Mouse (Mus musculus): Measurements from ENCODE around the gene Col16a1. TPM values are rescaled to one million over a fixed set of nuclear protein-coding genes. Genes with fewer than 3 reads are reported as not detected.
A peak's percentile ranks its signal among the peaks of the same experiment; 100 is the strongest.

Col16a1 gene
- polyA plus RNA-seq, 1 experiment from 2014 or later, result 59.5 TPM

DNA sequence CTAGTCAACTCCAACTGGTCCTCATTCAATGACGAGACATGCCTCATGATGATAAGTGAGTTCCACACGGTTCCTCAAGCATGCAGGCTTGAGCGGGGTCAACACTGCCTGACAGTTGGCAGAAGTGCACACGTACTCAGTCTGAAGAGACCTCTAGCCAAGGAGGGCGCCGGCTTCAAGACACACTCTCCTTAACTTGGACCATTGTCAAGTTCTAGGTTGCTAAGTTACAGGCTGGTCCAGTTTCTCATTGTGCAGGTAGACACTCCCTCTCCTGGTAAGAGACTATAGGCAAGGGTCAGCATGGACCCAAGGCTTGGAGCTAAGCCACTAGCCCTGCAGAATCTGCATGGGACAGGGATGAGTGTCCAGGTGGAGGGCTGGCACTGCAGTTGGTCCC is 77.5 kb downstream of the Col16a1 start:
- WGBS, result 76% methylated on average over 6 of the region's 6 CpGs

DNA sequence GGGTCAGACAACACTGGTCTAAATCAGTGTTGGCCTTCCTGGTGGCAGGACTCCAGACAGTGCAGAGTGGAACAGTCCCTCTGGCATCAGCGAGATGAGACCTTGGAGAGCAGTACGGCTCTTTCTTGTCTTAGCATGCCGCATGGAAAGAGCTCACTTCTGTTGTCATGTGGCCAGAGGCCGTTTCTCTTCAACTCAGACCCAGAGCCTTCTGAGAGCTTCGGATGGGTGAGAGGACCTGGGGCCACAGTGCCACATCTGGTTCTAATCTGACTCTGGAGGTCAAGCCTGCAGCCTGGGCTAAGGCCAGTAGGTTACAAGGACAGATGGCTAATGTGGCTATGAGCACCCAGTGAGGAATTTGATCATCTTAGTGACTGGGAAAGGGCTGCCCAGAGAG is 78.3 kb downstream of the Col16a1 start:
- Histone ChIP-seq H3K27me3 (ENCODE audit: insufficient read depth, low read length) (no peaks in the 10 kb centered on the region), H3K36me3 (ENCODE audit: insufficient read depth) (peaks cover 60% of the 10 kb centered on the region), H3K9ac (no peak overlapping the region), H3K27ac (ENCODE audit: low read depth) (no peak overlapping the region), H3K4me1 (ENCODE audit: insufficient read depth) (no peaks in the 10 kb centered on the region), H3K4me3 (ENCODE audit: low read depth, low read length) (no peak overlapping the region), H3K4me2 (no peak overlapping the region), H3K9me3 (ENCODE audit: low read depth, low read length) (no peaks in the 10 kb centered on the region)
- ATAC-seq (ENCODE audit: insufficient read depth) (no peak), DNase-seq (no peak)
- no peak for TF ChIP-seq CTCF (IDR thresholded peaks at IDR 0.05; ENCODE audit: low read depth)
- 73% methylated on average over 5 of the region's 5 CpGs for WGBS

More for the DNA sequence above, 77.5 kb downstream of the Col16a1 start:
- ATAC-seq (ENCODE audit: insufficient read depth) (0 out of 2 replicates have a peak, but pooled peaks have one; percentile 32), DNase-seq (no peak)
- Histone ChIP-seq H3K4me2 (no peak overlapping the region), H3K4me1 (ENCODE audit: insufficient read depth) (no peaks in the 10 kb centered on the region), H3K9me3 (ENCODE audit: low read depth, low read length) (no peaks in the 10 kb centered on the region), H3K27me3 (ENCODE audit: insufficient read depth, low read length) (no peaks in the 10 kb centered on the region), H3K4me3 (ENCODE audit: low read depth, low read length) (no peak overlapping the region), H3K27ac (ENCODE audit: low read depth) (peak overlapping the region; percentile 67; the same call in 1 of the 2 replicates), H3K36me3 (ENCODE audit: insufficient read depth) (peaks cover 64% of the 10 kb centered on the region), H3K9ac (no peak overlapping the region; the same call in 1 of the 2 replicates)
- no peak for TF ChIP-seq CTCF (IDR thresholded peaks at IDR 0.05; ENCODE audit: low read depth)

DNA sequence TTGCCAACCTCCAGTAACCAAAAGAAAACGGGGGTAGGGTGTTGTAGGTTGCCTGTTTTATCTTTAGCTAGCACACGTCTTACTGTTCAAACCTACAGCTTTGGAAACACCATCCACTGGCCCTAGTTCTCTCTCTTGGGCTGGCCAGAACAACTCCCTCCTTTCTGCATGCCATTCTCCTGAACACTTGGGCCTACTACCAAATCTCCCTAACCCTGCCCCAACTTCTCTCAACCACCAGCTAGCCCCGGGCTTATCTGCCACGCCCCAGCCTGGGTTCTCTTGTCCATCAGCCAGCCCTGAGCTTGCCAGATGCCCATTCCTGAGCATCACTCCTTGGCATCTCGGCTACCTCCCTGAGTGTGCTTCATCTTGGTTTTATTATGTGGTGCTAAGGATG is 81.3 kb downstream of the Col16a1 start:
- TF ChIP-seq CTCF (IDR thresholded peaks at IDR 0.05; ENCODE audit: low read depth), result no peak
- Histone ChIP-seq H3K36me3 (ENCODE audit: insufficient read depth) (peaks cover 34% of the 10 kb centered on the region), H3K27ac (ENCODE audit: low read depth) (no peak overlapping the region), H3K27me3 (ENCODE audit: insufficient read depth, low read length) (no peaks in the 10 kb centered on the region), H3K4me3 (ENCODE audit: low read depth, low read length) (no peak overlapping the region), H3K9ac (no peak overlapping the region), H3K9me3 (ENCODE audit: low read depth, low read length) (no peaks in the 10 kb centered on the region), H3K4me2 (no peak overlapping the region), H3K4me1 (ENCODE audit: insufficient read depth) (no peaks in the 10 kb centered on the region)
- ATAC-seq (ENCODE audit: insufficient read depth) (no peak), DNase-seq (no peak)
- 68% methylated on average over 5 of the region's 5 CpGs for WGBS

DNA sequence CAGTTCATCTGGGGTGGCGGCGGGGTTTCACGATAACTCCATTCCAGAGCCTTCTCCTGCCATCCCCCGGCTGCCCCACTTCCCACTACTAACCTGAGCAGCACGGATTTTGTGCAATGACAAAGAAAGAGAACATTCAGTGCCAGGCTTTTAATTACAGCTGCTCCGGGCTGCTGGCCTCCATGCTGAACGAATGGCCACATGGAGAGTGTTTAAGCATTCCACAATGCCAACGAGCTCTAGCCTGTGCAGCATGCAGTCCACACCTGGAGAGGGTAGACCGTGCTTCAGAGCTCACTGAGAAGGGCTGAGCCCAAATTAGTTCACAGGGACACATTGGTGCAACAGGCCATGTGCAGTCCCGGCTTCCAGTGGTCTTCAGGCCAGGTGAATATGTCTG is 82.4 kb downstream of the Col16a1 start:
- H3K27ac ChIP-seq (ENCODE audit: low read depth), result no peak overlapping the region
- peaks cover 27% of the 10 kb centered on the region for H3K36me3 ChIP-seq (ENCODE audit: insufficient read depth)
- H3K4me1 ChIP-seq (ENCODE audit: insufficient read depth), result no peaks in the 10 kb centered on the region
- H3K4me3 ChIP-seq (ENCODE audit: low read depth, low read length), result no peak overlapping the region
- 77% methylated on average over 10 of the region's 10 CpGs for WGBS
- H3K9me3 ChIP-seq (ENCODE audit: low read depth, low read length), result no peaks in the 10 kb centered on the region
- H3K4me2 ChIP-seq, result no peak overlapping the region
- H3K9ac ChIP-seq, result no peak overlapping the region
- TF ChIP-seq CTCF (IDR thresholded peaks at IDR 0.05; ENCODE audit: low read depth), result no peak
- H3K27me3 ChIP-seq (ENCODE audit: insufficient read depth, low read length), result no peaks in the 10 kb centered on the region
- DNase-seq (no peak), ATAC-seq (ENCODE audit: insufficient read depth) (no peak)

DNA sequence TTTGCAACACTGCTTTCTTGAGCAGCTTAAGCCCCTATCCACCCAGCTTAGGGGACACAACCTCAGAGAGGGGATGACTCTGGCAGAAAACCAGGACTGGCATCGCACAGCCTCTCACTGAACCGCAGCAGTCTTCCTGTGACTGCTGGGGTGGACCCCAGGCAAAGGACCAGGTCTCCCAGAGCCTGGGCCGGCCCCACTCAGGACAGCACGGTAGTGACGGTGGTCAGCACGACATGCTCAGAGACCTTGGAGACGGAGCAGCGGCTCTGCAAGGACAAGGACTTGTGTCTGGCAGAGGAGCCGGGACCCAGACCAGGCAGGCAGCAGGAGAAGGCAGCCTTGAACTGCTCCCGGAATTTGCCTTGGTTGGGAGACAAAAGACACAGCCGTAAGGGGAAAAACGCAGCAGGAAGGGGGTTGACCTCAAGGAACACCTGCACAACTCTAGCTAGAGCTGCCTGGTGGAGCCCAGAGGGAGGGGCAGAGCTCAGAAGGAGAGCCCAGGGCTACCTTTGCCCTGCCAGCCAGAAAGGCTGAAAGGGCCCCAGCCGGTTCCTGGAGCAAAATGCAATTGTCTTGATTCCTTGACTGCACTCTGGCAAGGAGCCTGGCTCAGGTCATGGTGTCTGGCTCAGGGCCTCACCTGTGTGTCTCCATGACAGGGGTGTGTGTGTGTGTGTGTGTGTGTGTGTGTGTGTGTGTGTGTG is 83.2 kb downstream of the Col16a1 start:
- no peak for DNase-seq
- no peak overlapping the region for H3K9ac ChIP-seq

DNA sequence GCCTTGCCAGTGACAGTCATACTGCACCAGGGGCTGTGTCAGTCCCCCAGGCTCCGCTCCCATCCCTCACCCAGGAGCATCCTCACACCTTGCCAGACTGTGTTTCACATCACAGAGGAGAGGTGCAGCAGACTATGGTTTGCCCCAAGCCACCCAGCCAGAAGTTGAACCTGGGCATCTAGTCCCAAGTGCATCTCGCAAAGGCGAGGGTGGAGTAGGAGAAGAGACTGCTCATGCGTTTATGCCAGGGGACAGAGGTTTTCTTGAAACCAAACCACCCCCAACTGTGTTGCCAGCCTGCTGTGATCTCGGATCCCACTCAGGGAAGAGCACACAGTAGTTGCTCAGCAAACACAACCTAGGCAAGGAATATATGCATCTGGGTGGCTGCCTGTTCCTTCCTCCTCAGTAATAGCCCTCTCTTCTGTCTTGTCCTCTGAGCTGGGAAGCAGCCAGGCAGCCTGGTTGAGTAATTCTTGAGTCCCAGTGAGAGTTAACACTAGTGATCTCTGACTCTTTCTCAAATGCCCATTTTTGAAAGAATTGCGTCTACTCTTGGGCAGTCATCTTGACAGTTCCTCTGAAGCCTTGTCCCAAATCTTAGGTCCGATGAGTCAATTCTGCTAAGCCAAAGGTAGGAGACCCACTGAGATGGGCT is 83.9 kb downstream of the Col16a1 start:
- no peak for DNase-seq
- no peak overlapping the region for H3K4me2 ChIP-seq
- H3K27me3 ChIP-seq (ENCODE audit: insufficient read depth, low read length), result no peaks in the 10 kb centered on the region
- H3K27ac ChIP-seq (ENCODE audit: low read depth), result no peak overlapping the region
- H3K9me3 ChIP-seq (ENCODE audit: low read depth, low read length), result no peaks in the 10 kb centered on the region
- peaks cover 12% of the 10 kb centered on the region; the same call in 1 of the 2 replicates for H3K36me3 ChIP-seq (ENCODE audit: insufficient read depth)
- no peak for TF ChIP-seq CTCF (IDR thresholded peaks at IDR 0.05; ENCODE audit: low read depth)
- no peak for ATAC-seq (ENCODE audit: insufficient read depth)
- H3K9ac ChIP-seq, result no peak overlapping the region
- no peaks in the 10 kb centered on the region for H3K4me1 ChIP-seq (ENCODE audit: insufficient read depth)
- no peak overlapping the region for H3K4me3 ChIP-seq (ENCODE audit: low read depth, low read length)
- WGBS, result 84% methylated on average over 7 of the region's 7 CpGs

More for the DNA sequence above, 83.2 kb downstream of the Col16a1 start:
- peaks cover 20% of the 10 kb centered on the region for H3K36me3 ChIP-seq (ENCODE audit: insufficient read depth)
- H3K9me3 ChIP-seq (ENCODE audit: low read depth, low read length), result no peaks in the 10 kb centered on the region
- no peak overlapping the region for H3K27ac ChIP-seq (ENCODE audit: low read depth)
- TF ChIP-seq CTCF (IDR thresholded peaks at IDR 0.05; ENCODE audit: low read depth), result no peak
- H3K4me1 ChIP-seq (ENCODE audit: insufficient read depth), result no peaks in the 10 kb centered on the region
- H3K4me2 ChIP-seq, result no peak overlapping the region
- 51% methylated on average over 13 of the region's 13 CpGs for WGBS
- no peak for ATAC-seq (ENCODE audit: insufficient read depth)
- no peak overlapping the region for H3K4me3 ChIP-seq (ENCODE audit: low read depth, low read length)
- no peaks in the 10 kb centered on the region for H3K27me3 ChIP-seq (ENCODE audit: insufficient read depth, low read length)

DNA sequence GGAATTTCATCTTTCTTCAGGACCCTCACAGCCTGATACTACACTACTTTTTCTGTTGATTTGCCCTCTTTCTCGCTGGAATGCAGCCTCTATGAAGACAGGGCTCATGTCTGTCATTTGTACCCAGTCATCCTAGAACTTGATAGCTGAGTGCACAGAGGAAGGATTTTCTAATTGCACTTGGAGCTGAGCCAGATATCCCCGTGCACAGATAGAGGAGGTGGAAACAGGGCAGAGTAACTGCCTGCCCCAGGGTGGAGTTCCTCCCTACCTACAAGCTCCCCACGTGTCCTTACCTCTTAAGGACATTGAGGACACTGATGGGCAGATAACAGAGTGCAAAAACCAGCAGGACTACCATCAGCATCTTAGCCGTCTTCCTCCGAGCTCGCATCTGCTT is 85.8 kb downstream of the Col16a1 start:
- ATAC-seq (ENCODE audit: insufficient read depth) (no peak), DNase-seq (no peak)
- Histone ChIP-seq H3K4me3 (ENCODE audit: low read depth, low read length) (no peak overlapping the region), H3K4me1 (ENCODE audit: insufficient read depth) (no peaks in the 10 kb centered on the region), H3K36me3 (ENCODE audit: insufficient read depth) (no peaks in the 10 kb centered on the region), H3K27me3 (ENCODE audit: insufficient read depth, low read length) (peaks cover 13% of the 10 kb centered on the region; the same call in 1 of the 2 replicates), H3K4me2 (no peak overlapping the region), H3K27ac (ENCODE audit: low read depth) (no peak overlapping the region), H3K9me3 (ENCODE audit: low read depth, low read length) (no peaks in the 10 kb centered on the region), H3K9ac (no peak overlapping the region)
- no peak for TF ChIP-seq CTCF (IDR thresholded peaks at IDR 0.05; ENCODE audit: low read depth)
- whole genome bisulfite sequencing, result 34% methylated on average over 6 of the region's 6 CpGs
